Mouse (Mus musculus) lung, embryonic 15.5 days (tissue): ENCODE data around the gene Tek. TPM values are rescaled to one million over a fixed set of nuclear protein-coding genes. Genes with fewer than 3 reads are reported as not detected.
"Not testable (repeated sequence)": the region's sequence is repeated elsewhere in the genome, so short reads cannot be mapped to it uniquely, and the experiment has no call there.

Source experiments
- ATAC-seq: fragments of 200-750 bp; cut with Nextera tagmentation; 2 replicates; pipeline ENCODE4 v1.8.0; 2017; ENCODE audit warnings: moderate number of reproducible peaks, borderline replicate concordance; ENCODE audit not compliant: low FRiP score, low TSS enrichment; ENCODE audit errors: extremely low read depth
- H3K27ac ChIP-seq: fragments of 300-500 bp; sonication (generic); 2 replicates; pipeline ENCODE4 v1.5.1; 2015; ENCODE audit warnings: moderate library complexity, mild to moderate bottlenecking, inconsistent platforms
- H3K27me3 ChIP-seq: fragments of 300-500 bp; sonication (generic); 2 replicates; pipeline ENCODE4 v1.6.1; 2015; ENCODE audit warnings: inconsistent platforms
- H3K36me3 ChIP-seq: fragments of 300-500 bp; sonication (generic); 2 replicates; pipeline ENCODE4 v1.6.1; 2015; ENCODE audit warnings: inconsistent platforms
- H3K4me1 ChIP-seq: fragments of 300-500 bp; sonication (generic); 2 replicates; pipeline ENCODE4 v1.6.1; 2015; ENCODE audit warnings: inconsistent platforms
- H3K4me2 ChIP-seq: fragments of 300-500 bp; sonication (generic); 2 replicates; pipeline ENCODE4 v1.6.1; 2015; ENCODE audit warnings: inconsistent platforms, mild to moderate bottlenecking, moderate library complexity
- H3K4me3 ChIP-seq: fragments of 300-500 bp; sonication (generic); 2 replicates; pipeline ENCODE4 v1.5.1; 2015; ENCODE audit warnings: mild to moderate bottlenecking, inconsistent platforms
- H3K9ac ChIP-seq: fragments of 300-500 bp; sonication (generic); 2 replicates; pipeline ENCODE4 v1.6.1; 2015; ENCODE audit warnings: inconsistent platforms
- H3K9me3 ChIP-seq: fragments of 300-500 bp; sonication (generic); 2 replicates; pipeline ENCODE4 v1.6.1; 2016; ENCODE audit warnings: inconsistent platforms
- WGBS: fragments of 180-500 bp; shearing (Covaris S2); methylation state at CpG from one replicate; pipeline ENCODE4 v1.1.7; 2015; 5-methylcytosine and 5-hydroxymethylcytosine counted together
- polyA plus RNA-seq: library from polyadenylated mRNA; unstranded; fragments of >200 nt; fragmentation: Nextera tagmentation; extraction: Ambion mirVana; gene quantifications from 2 replicates; pipeline ENCODE4 v1.2.1, GENCODE M21; 2015

Gene Tek
- polyA plus RNA-seq: 37.4 and 41.8 TPM in 2 replicates

GRCm38 (mm10) chr4:94738838-94739731, at the start of gene Tek:
Tek (plus strand) TSS chr4:94739289.
- Histone ChIP-seq H3K36me3 (no peaks in the 10 kb centered on the region), H3K4me1 (peaks cover 12% of the 10 kb centered on the region), H3K9me3 (no peaks in the 10 kb centered on the region), H3K4me3 (peak within 1 kb of the TSS; percentile 32), H3K27me3 (no peaks in the 10 kb centered on the region), H3K27ac (peak within 1 kb of the TSS; percentile 65), H3K9ac (0 out of 2 replicates have a peak within 1 kb of the TSS, but pooled peaks have one; percentile 27), H3K4me2 (peak within 1 kb of the TSS; percentile 34)
- ATAC-seq: peak; percentile 31; the same call in 1 of the 2 replicates
- 34% methylated on average over 16 of the region's 16 CpGs for WGBS

- WGBS: 81% methylated on average over 2 of the region's 2 CpGs
- H3K9me3 ChIP-seq: not testable (repeated sequence)
These were observed 49.3 kb upstream of the Tek start for GRCm38 (mm10) chr4:94689804-94690203.

GRCm38 (mm10) chr4:94691078-94691477, 48.0 kb upstream of the Tek start:
- 67% methylated on average over 4 of the region's 4 CpGs for WGBS
- Histone ChIP-seq H3K4me1 (no peaks in the 10 kb centered on the region), H3K4me2 (no peak overlapping the region), H3K4me3 (no peak overlapping the region), H3K27ac (no peak overlapping the region), H3K9ac (no peak overlapping the region), H3K36me3 (peaks cover 17% of the 10 kb centered on the region; the same call in 1 of the 2 replicates), H3K27me3 (no peaks in the 10 kb centered on the region), H3K9me3 (no peaks in the 10 kb centered on the region)
- no peak for ATAC-seq

More at GRCm38 (mm10) chr4:94689804-94690203, 49.3 kb upstream of the Tek start:
- H3K27me3 ChIP-seq, H3K4me1 ChIP-seq, H3K4me2 ChIP-seq, ATAC-seq, H3K9ac ChIP-seq, H3K4me3 ChIP-seq, H3K27ac ChIP-seq: not testable (repeated sequence)
- peaks cover 17% of the 10 kb centered on the region; the same call in 1 of the 2 replicates for H3K36me3 ChIP-seq

- H3K9ac ChIP-seq: no peak overlapping the region
- 68% methylated on average over 2 of the region's 2 CpGs for WGBS
- no peak overlapping the region for H3K4me3 ChIP-seq
- no peaks in the 10 kb centered on the region for H3K9me3 ChIP-seq
- no peak overlapping the region for H3K27ac ChIP-seq
- H3K36me3 ChIP-seq: peaks cover 11% of the 10 kb centered on the region; the same call in 1 of the 2 replicates
- no peaks in the 10 kb centered on the region for H3K27me3 ChIP-seq
- no peaks in the 10 kb centered on the region for H3K4me1 ChIP-seq
- H3K4me2 ChIP-seq: no peak overlapping the region
- no peak for ATAC-seq
These were observed 46.9 kb upstream of the Tek start for GRCm38 (mm10) chr4:94692175-94692574.

- Histone ChIP-seq H3K9ac (no peak overlapping the region), H3K27ac (no peak overlapping the region), H3K4me1 (no peaks in the 10 kb centered on the region), H3K36me3 (no peaks in the 10 kb centered on the region), H3K9me3 (no peaks in the 10 kb centered on the region), H3K4me2 (no peak overlapping the region), H3K4me3 (no peak overlapping the region), H3K27me3 (no peaks in the 10 kb centered on the region)
- no peak for ATAC-seq
- 39% methylated on average over 3 of the region's 3 CpGs for WGBS
These were observed 42.7 kb upstream of the Tek start for GRCm38 (mm10) chr4:94696368-94696767.

- H3K9me3 ChIP-seq: no peaks in the 10 kb centered on the region
- no peak overlapping the region for H3K4me3 ChIP-seq
- 0 out of 2 replicates have a peak, but pooled peaks cover 5% of the 10 kb centered on the region for H3K4me1 ChIP-seq
- no peak overlapping the region for H3K27ac ChIP-seq
- H3K36me3 ChIP-seq: no peaks in the 10 kb centered on the region
- no peak overlapping the region for H3K9ac ChIP-seq
- no peaks in the 10 kb centered on the region for H3K27me3 ChIP-seq
- H3K4me2 ChIP-seq: no peak overlapping the region
- WGBS: 77% methylated on average over 2 of the region's 2 CpGs
- ATAC-seq: no peak
These were observed 28.1 kb upstream of the Tek start for GRCm38 (mm10) chr4:94711002-94711401.

DNA sequence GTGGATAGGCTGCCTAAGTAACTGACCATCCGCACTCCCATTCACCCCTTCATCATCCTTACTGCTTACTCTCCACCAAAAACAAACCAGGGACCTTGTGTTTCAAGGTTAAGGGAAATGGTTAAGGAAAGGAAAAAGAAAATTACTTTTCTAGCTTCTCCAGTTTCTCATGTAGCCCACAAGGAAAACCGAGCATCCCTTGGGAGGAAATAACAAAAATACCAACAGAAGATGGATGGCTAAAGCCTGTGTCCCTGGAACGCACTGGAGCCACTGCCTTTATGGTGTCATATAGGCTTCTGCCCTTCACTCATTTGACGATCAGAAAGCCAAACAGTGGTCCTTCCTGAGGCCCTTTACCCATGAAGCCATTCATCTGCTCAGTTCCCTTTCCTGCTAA, 27.7 kb upstream of the Tek start:
- ATAC-seq: no peak
- Histone ChIP-seq H3K27me3 (no peaks in the 10 kb centered on the region), H3K9me3 (no peaks in the 10 kb centered on the region), H3K4me3 (no peak overlapping the region), H3K9ac (no peak overlapping the region), H3K4me1 (0 out of 2 replicates have a peak, but pooled peaks cover 5% of the 10 kb centered on the region), H3K36me3 (no peaks in the 10 kb centered on the region), H3K27ac (no peak overlapping the region), H3K4me2 (no peak overlapping the region)
- WGBS: 52% methylated on average over 4 of the region's 4 CpGs

DNA sequence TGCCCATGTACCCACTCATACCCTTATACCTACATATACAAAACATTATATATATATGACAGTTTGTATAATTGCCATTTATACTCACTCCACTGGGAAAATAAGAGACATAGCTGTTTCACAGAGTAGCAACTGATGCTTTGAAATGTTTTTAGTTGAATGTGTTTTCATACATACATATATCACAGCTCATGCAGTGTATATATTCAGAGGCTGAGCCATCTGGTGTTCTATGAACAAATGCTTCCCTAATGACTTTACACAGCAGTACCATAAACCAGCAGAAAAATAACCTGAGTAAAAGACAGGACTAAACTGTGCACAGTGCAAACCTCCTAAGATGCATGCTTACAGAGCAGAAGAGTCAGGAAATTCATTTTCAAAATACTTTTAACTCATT, 25.3 kb upstream of the Tek start:
- Histone ChIP-seq H3K36me3 (no peaks in the 10 kb centered on the region), H3K4me3 (no peak overlapping the region), H3K27ac (no peak overlapping the region), H3K27me3 (no peaks in the 10 kb centered on the region), H3K9me3 (no peaks in the 10 kb centered on the region), H3K4me1 (0 out of 2 replicates have a peak, but pooled peaks cover 5% of the 10 kb centered on the region), H3K9ac (no peak overlapping the region), H3K4me2 (no peak overlapping the region)
- ATAC-seq: no peak

DNA sequence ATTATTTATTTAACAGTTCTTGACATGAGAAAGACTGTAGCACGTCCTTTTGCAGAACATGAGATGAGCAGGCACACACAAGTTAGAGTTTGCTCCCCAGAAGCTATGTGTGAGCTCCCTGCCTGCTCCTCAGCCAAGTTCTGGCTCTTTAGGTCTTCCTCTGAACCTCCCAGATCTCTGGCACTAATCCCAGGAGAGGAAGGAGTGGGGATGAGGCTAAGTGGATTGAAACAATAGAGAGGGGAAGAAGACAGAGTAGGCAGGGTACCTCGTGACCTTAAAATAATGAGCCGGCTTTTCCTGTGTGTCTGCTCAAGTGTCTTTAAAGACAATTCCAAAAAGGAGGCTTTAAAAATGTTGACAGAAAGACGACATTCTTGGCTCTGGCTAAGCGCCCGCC, 23.9 kb upstream of the Tek start:
- Histone ChIP-seq H3K36me3 (no peaks in the 10 kb centered on the region), H3K9ac (no peak overlapping the region), H3K4me2 (no peak overlapping the region), H3K27ac (peak overlapping the region; percentile 57), H3K9me3 (no peaks in the 10 kb centered on the region), H3K4me3 (no peak overlapping the region), H3K4me1 (0 out of 2 replicates have a peak, but pooled peaks cover 5% of the 10 kb centered on the region), H3K27me3 (no peaks in the 10 kb centered on the region)
- peak; percentile 70; the same call in 1 of the 2 replicates for ATAC-seq
- 27% methylated on average over 6 of the region's 6 CpGs for WGBS

GRCm38 (mm10) chr4:94725799-94726198, 13.3 kb upstream of the Tek start:
- Histone ChIP-seq H3K27ac (no peak overlapping the region), H3K9me3 (no peaks in the 10 kb centered on the region), H3K4me2 (no peak overlapping the region), H3K4me3 (no peak overlapping the region), H3K9ac (no peak overlapping the region), H3K27me3 (no peaks in the 10 kb centered on the region), H3K4me1 (no peaks in the 10 kb centered on the region), H3K36me3 (no peaks in the 10 kb centered on the region)
- ATAC-seq: no peak
- 64% methylated on average over 4 of the region's 4 CpGs for WGBS

GRCm38 (mm10) chr4:94732721-94733120, 6.4 kb upstream of the Tek start:
- Histone ChIP-seq H3K27ac (no peak overlapping the region), H3K4me1 (0 out of 2 replicates have a peak, but pooled peaks cover under 1% of the 10 kb centered on the region), H3K4me3 (no peak overlapping the region), H3K9me3 (no peaks in the 10 kb centered on the region), H3K9ac (no peak overlapping the region), H3K4me2 (no peak overlapping the region), H3K36me3 (no peaks in the 10 kb centered on the region), H3K27me3 (no peaks in the 10 kb centered on the region)
- no peak for ATAC-seq
